Comparison of ENCODE assay signal across 27 mouse cellular contexts in genomic region chr8:22380934-22381333, GRCm38 (mm10).
"Had no signal": no experiment of that assay in that cellular context is flagged by ENCODE, and none has a peak within 500 bp of the region (broad histone marks: within the 10 kb centered on the region; RNA-seq: fewer than 3 reads in every experiment).

No protein-coding gene starts in this region.

- H3K4me1 ChIP-seq: kidney, embryonic 15.5 days; limb, embryonic 10.5 days; limb, embryonic 13.5 days; liver, embryonic 12.5 days; liver, embryonic 15.5 days; lung, embryonic 15.5 days; midbrain, embryonic 10.5 days; midbrain, embryonic 13.5 days; neural tube, embryonic 13.5 days; stomach, embryonic 15.5 days had no signal

- H3K27ac ChIP-seq: kidney, embryonic 15.5 days; limb, embryonic 10.5 days; limb, embryonic 13.5 days; liver, embryonic 12.5 days; liver, embryonic 15.5 days; lung, embryonic 15.5 days; midbrain, embryonic 10.5 days; midbrain, embryonic 13.5 days; neural tube, embryonic 13.5 days; stomach, embryonic 15.5 days had no signal

- H3K9ac ChIP-seq: kidney, embryonic 15.5 days; limb, embryonic 13.5 days; liver, embryonic 12.5 days; liver, embryonic 15.5 days; lung, embryonic 15.5 days; midbrain, embryonic 13.5 days; neural tube, embryonic 13.5 days; stomach, embryonic 15.5 days had no signal

- H3K9me3 ChIP-seq: kidney, embryonic 15.5 days; limb, embryonic 10.5 days; limb, embryonic 13.5 days; liver, embryonic 12.5 days; liver, embryonic 15.5 days; lung, embryonic 15.5 days; midbrain, embryonic 10.5 days; midbrain, embryonic 13.5 days; neural tube, embryonic 13.5 days; stomach, embryonic 15.5 days had no signal

- H3K4me2 ChIP-seq: kidney, embryonic 15.5 days; limb, embryonic 13.5 days; liver, embryonic 12.5 days; liver, embryonic 15.5 days; lung, embryonic 15.5 days; midbrain, embryonic 13.5 days; neural tube, embryonic 13.5 days; stomach, embryonic 15.5 days had no signal

- ATAC-seq: inflammation-experienced regulatory T-cells, adult 6 months; liver, embryonic 12.5 days; midbrain, embryonic 13.5 days; midbrain, embryonic 16.5 days had no signal

- H3K27me3 ChIP-seq: kidney, embryonic 15.5 days; limb, embryonic 13.5 days; liver, embryonic 12.5 days; liver, embryonic 15.5 days; lung, embryonic 15.5 days; megakaryocyte, embryonic 14.5 days; midbrain, embryonic 13.5 days; neural tube, embryonic 13.5 days; stomach, embryonic 15.5 days had no signal

- H3K4me3 ChIP-seq: kidney, embryonic 15.5 days; limb, embryonic 10.5 days; limb, embryonic 13.5 days; liver, embryonic 12.5 days; liver, embryonic 15.5 days; lung, embryonic 15.5 days; megakaryocyte, embryonic 14.5 days; midbrain, embryonic 10.5 days; midbrain, embryonic 13.5 days; myocyte; neural tube, embryonic 13.5 days; stomach, embryonic 15.5 days had no signal

- DNase-seq: kidney, adult 11 months; kidney, adult 8-10 months; kidney, postnatal 10 days; kidney, postnatal 4 days; liver; lung, adult 18-20 months; lung, postnatal 10 days; lung, postnatal 36 days; retina, postnatal 1 day; spleen, adult 18-20 months; thymus, adult 2 months; thymus, postnatal 14 days; thymus, postnatal 4 days had no signal
